8 mouse cellular contexts compared by ENCODE assay signal in genomic region chr11:119078691-119079444, GRCm38 (mm10). TPM values are rescaled to one million over a fixed set of nuclear protein-coding genes. Genes with fewer than 3 reads are reported as not detected.
A peak's percentile ranks its signal among the peaks of the same experiment; 100 is the strongest.
DNase-seq lines count a peak whose midpoint lies in the region; ATAC-seq lines count a peak whose summit lies in the region.

No protein-coding gene starts in this region.

- 6% methylated on average over 26 of the region's 27 CpGs for WGBS in embryonic facial prominence, embryonic 12.5 days
- 3% methylated on average over 20 of the region's 27 CpGs for whole genome bisulfite sequencing in hindbrain, embryonic 12.5 days

- H3K4me3 ChIP-seq in embryonic facial prominence, embryonic 12.5 days, result no peak overlapping the region
- peak overlapping the region; percentile 7; the same call in 1 of the 2 replicates for H3K4me3 ChIP-seq in hindbrain, embryonic 12.5 days

- DNase-seq in right cerebral cortex, adult 18-20 months, result peak; percentile 35
- DNase-seq in right cerebral cortex, postnatal 25 days, result no peak
- peak; percentile 20 to 37 for DNase-seq in left cerebral cortex, postnatal 36 days (ENCODE audit: low spot score in 2 of 2)
- peak; percentile 71 to 82 for DNase-seq in lung, postnatal 4 days
- DNase-seq in testis, postnatal 10 days (ENCODE audit: low spot score), result peak; percentile 80
- no peak for DNase-seq in spleen, adult 18-20 months

- ATAC-seq in embryonic facial prominence, embryonic 12.5 days (ENCODE audit: insufficient number of reproducible peaks, insufficient read depth, low FRiP score, low TSS enrichment), result peak; percentile 57; the same call in 1 of the 2 replicates
- peak; percentile 81 for ATAC-seq in hindbrain, embryonic 12.5 days (ENCODE audit: low FRiP score)

- intact Hi-C loops in left cerebral cortex, postnatal 36 days (cut with DNase I), result no loop called here

- H3K9me3 ChIP-seq in embryonic facial prominence, embryonic 12.5 days, result no peaks in the 10 kb centered on the region
- H3K9me3 ChIP-seq in hindbrain, embryonic 12.5 days (replicated peaks), result no peaks in the 10 kb centered on the region

- H3K9ac ChIP-seq in embryonic facial prominence, embryonic 12.5 days, result peak overlapping the region; percentile 30; the same call in 1 of the 2 replicates
- peak overlapping the region; percentile 57; the same call in 1 of the 2 replicates for H3K9ac ChIP-seq in hindbrain, embryonic 12.5 days

- H3K4me1 ChIP-seq in embryonic facial prominence, embryonic 12.5 days, result peaks cover 61% of the 10 kb centered on the region
- H3K4me1 ChIP-seq in hindbrain, embryonic 12.5 days, result peaks cover 58% of the 10 kb centered on the region

- 0 out of 2 replicates have a peak overlapping the region, but pooled peaks have one; percentile 9 for H3K27ac ChIP-seq in embryonic facial prominence, embryonic 12.5 days
- H3K27ac ChIP-seq in hindbrain, embryonic 12.5 days, result peak overlapping the region; percentile 68

- peaks cover 58% of the 10 kb centered on the region for H3K27me3 ChIP-seq in embryonic facial prominence, embryonic 12.5 days
- H3K27me3 ChIP-seq in hindbrain, embryonic 12.5 days, result peaks cover 58% of the 10 kb centered on the region

- H3K36me3 ChIP-seq in embryonic facial prominence, embryonic 12.5 days, result peaks cover 26% of the 10 kb centered on the region
- H3K36me3 ChIP-seq in hindbrain, embryonic 12.5 days, result peaks cover 15% of the 10 kb centered on the region

- peak overlapping the region; percentile 30 for H3K4me2 ChIP-seq in embryonic facial prominence, embryonic 12.5 days (replicated peaks)
- peak overlapping the region; percentile 44 for H3K4me2 ChIP-seq in hindbrain, embryonic 12.5 days (replicated peaks)

RNA-seq across cellular contexts. Expression of gene Cbx4, which starts 7.2 kb away (rescaled TPM):
- 11.7 and 12.3 TPM in 2 replicates for polyA plus RNA-seq in embryonic facial prominence, embryonic 12.5 days (2016; fragmentation: Nextera tagmentation; extraction: Ambion mirVana)
- polyA plus RNA-seq in hindbrain, embryonic 12.5 days (2016; fragmentation: Nextera tagmentation; extraction: Ambion mirVana), result 13.2 and 15.0 TPM in 2 replicates
- 10 to 100 TPM; 60.9 to 68.6 TPM for total RNA-seq in left cerebral cortex, postnatal 36 days (2021)

RNA-seq across cellular contexts. Expression of gene Cbx8, which starts 38.1 kb away (rescaled TPM):
- polyA plus RNA-seq in embryonic facial prominence, embryonic 12.5 days (2016; fragmentation: Nextera tagmentation; extraction: Ambion mirVana), result 9.4 and 10.8 TPM in 2 replicates
- polyA plus RNA-seq in hindbrain, embryonic 12.5 days (2016; fragmentation: Nextera tagmentation; extraction: Ambion mirVana), result 9.9 and 11.6 TPM in 2 replicates
- total RNA-seq in left cerebral cortex, postnatal 36 days (2021), result 10 to 100 TPM; 12.3 to 16.0 TPM

RNA-seq across cellular contexts. Expression of gene Cbx2, which starts 56.1 kb away (rescaled TPM):
- polyA plus RNA-seq in embryonic facial prominence, embryonic 12.5 days (2016; fragmentation: Nextera tagmentation; extraction: Ambion mirVana), result 103 and 105 TPM in 2 replicates
- polyA plus RNA-seq in hindbrain, embryonic 12.5 days (2016; fragmentation: Nextera tagmentation; extraction: Ambion mirVana), result 60.5 and 62.5 TPM in 2 replicates
- total RNA-seq in left cerebral cortex, postnatal 36 days (2021), result 1 to 10 TPM; 2.6 to 2.7 TPM

Comparison
In these comparisons a context has a peak if more than half of its experiments do, and no peak if none do; other contexts are left out.
1. DNase-seq: peak in right cerebral cortex, adult 18-20 months (single experiment), left cerebral cortex, postnatal 36 days (2 of 2), lung, postnatal 4 days (2 of 2) and testis, postnatal 10 days (single experiment); none in right cerebral cortex, postnatal 25 days (single experiment) and spleen, adult 18-20 months (0 of 2).